Mouse (Mus musculus): ENCODE measurements around the gene Trub2.

The Trub2 gene

GRCm38 (mm10) chr2:29724664-29725365 lies 63.5 kb downstream of the Trub2 start:
- DNase-seq (ENCODE audit: extremely low spot score, low spot score): no peak

- DNase-seq (ENCODE audit: extremely low spot score, low spot score): no peak
Measured at GRCm38 (mm10) chr2:29723132-29723531, 65.2 kb downstream of the Trub2 start.

GRCm38 (mm10) chr2:29718581-29718980 lies 69.7 kb downstream of the Trub2 start:
- no peak for DNase-seq (ENCODE audit: extremely low spot score, low spot score)

GRCm38 (mm10) chr2:29716691-29717090 lies 71.6 kb downstream of the Trub2 start:
- DNase-seq (ENCODE audit: extremely low spot score, low spot score): peak; percentile 43

- DNase-seq (ENCODE audit: extremely low spot score, low spot score): no peak
Measured at GRCm38 (mm10) chr2:29716143-29716542, 72.2 kb downstream of the Trub2 start.

- DNase-seq (ENCODE audit: extremely low spot score, low spot score): no peak
Measured at GRCm38 (mm10) chr2:29714127-29714526, 74.2 kb downstream of the Trub2 start.

- no peak for DNase-seq (ENCODE audit: extremely low spot score, low spot score)
Measured at GRCm38 (mm10) chr2:29713501-29713900, 74.8 kb downstream of the Trub2 start.

GRCm38 (mm10) chr2:29711877-29712276 lies 76.4 kb downstream of the Trub2 start:
- no peak for DNase-seq (ENCODE audit: extremely low spot score, low spot score)
